Mouse (Mus musculus): Measurements from ENCODE around the gene St6galnac4.

DNA sequence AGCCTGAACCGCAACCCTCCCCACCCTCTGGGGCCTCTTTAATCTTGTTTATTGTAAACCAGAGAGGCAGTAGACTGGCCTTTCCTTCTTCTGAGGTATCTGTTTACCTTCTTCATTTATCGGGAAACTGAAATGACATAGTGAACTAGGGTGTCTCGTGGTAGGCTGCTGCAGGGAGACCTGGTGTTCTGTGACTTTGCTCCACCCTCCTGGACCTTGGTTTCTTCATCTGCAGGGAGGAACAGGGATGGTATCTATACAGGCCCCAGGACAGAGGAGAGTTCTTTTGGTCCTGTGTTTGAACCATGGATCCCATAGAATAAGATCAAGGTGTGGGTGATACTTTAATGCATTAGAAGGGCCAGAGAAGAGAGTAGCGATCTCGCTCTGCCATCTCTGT is 35.7 kb upstream of the St6galnac4 start:
- TF ChIP-seq GATA1 (IDR thresholded peaks at IDR 0.05; ENCODE audit: borderline replicate concordance, low read length) (no peak), FLI1 (IDR thresholded peaks at IDR 0.05; ENCODE audit: low read length) (no peak)

All from megakaryocyte, embryonic 14.5 days (primary cell).